Mouse (Mus musculus): ENCODE measurements around the gene Tmem150a.

DNA sequence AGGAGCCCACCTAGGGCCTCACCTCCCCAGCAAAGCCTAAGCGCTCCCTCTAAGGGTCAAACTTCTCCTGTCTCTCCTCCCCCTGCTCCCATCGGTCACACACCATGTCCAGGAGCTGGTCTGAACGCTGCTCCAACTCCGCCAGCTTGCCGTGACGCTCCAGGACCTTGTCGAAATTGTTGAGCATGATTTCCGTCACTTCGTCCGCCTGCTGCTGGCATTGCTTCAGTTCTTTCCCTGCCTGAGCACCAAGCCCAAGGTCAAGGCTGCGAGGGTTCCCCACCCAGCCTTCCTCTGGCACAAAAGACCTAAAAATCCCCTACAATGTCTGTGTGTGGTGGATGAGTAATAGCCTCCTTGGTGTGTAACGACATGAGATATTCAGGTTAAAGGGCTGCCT lies 14.8 kb downstream of the Tmem150a start:
- TF ChIP-seq CTCF (IDR thresholded peaks at IDR 0.05; ENCODE audit: low read depth, low read length) (no peak), POLR2A (IDR thresholded peaks at IDR 0.05; ENCODE audit: insufficient read depth, low read length) (no peak)
